Mouse (Mus musculus): ENCODE data around the gene Mta1.

The Mta1 gene

DNA sequence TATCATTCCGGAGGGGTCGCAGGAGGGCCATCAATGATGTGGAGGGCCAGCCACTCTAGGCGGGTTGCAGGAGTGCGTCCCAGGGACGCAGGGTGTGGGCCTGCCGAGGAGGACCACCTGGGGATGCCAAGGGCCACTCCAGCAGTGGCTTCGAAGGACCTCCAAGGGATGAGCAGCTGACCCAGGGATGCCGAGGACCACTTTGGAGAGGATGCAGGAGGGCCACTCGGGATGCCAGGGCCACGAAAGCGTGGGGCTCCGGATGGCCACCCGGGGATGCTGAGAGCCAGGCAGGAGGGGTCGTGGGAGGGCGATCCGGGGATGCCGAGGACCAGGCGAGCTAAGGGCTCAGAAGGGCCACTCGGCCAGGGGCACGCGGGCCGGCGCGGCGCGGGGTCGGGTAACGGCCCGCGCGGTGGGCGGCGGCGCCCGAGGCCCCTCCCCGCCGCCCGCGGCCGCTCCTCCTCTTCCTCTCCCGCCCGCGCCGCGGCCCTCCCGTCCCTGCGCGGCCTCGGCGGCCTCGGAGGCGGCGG lies at the start of gene Mta1:
Gene Mta1 (plus strand): TSS at position 530 of the 533 bp plus-strand sequence.
- DNase-seq (ENCODE audit: low spot score in 2 of 2), result no peak

GRCm38 (mm10) chr12:113049836-113050235 lies 48.2 kb upstream of the Mta1 start:
- no peak for DNase-seq (ENCODE audit: low spot score in 2 of 2)

DNA sequence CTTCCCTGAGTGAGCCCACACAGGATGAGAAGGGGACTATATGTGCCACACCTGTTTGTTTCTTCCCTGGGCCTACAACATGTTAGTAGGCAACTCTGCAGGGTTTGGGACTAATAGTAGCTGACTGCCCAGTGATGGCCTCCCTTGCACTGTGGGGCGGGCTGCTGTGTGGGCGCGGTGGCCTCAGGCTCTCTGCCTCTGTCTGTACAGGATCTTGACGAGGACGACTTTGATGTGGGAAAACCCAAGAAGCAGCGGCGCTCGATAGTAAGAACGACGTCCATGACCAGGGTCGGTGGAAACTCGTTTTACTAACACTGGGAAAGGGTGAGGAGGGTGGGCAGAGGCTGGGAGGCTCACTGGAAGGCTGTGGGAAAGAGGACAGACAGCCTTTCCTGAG lies 47.4 kb upstream of the Mta1 start:
- no peak for DNase-seq (ENCODE audit: low spot score in 2 of 2)

DNA sequence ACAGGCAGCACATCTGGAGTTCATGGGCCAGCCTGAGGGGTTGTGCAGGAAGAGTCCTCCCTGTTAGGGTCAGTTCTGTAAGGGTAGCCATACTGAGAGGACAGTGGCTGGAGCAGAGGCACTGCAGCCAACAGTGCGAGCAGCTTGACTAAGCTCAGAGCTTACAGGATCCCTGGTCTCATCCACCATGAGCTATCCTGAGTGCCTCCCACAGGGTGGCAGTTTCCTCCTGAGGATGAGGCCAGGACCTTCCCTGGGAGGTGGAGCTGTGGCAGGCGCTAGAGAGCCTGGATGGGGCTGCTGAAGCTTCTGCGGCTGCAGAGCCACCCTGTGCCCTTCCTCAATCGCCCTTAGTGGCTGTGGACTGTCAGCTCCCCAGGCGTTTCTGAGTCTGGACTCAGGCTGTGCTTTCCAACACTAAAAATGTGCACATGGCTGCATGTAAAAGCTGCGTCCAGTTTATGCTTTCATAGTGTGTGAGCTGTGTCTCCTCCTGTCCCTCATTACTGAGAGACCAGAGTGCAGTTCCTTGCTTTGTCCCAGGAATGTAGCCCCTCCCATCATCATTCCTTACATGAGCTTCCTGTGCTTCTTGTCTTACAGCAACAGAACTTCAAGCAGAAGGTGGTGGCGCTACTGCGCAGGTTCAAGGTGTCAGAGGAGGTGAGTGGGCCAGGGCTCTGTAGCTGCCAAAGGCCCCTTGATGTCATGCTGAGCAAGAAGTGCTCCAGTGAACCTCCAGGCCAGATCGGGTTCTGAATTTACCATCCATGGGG lies 46.3 kb upstream of the Mta1 start:
- no peak for DNase-seq (ENCODE audit: low spot score in 2 of 2)

DNA sequence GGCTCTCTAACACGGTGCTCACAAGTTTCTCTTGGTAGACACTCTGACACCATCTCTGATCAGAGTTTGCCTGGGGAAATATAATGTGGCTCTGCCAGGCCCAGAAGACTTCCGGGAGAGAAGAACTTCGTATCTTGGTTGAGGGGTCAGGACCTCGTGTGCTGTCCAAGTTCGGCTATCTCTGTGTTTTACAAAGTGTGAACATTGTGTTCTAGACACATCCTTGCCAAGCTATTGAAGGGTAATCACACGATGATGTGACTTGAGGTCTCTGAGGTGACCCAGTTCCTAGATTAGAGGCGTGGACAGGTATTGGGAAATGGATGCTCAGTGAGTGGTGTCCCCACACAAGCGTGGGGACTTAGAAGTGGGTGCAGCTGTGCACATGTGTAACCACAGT lies 42.0 kb upstream of the Mta1 start:
- DNase-seq (ENCODE audit: low spot score in 2 of 2), result no peak

DNA sequence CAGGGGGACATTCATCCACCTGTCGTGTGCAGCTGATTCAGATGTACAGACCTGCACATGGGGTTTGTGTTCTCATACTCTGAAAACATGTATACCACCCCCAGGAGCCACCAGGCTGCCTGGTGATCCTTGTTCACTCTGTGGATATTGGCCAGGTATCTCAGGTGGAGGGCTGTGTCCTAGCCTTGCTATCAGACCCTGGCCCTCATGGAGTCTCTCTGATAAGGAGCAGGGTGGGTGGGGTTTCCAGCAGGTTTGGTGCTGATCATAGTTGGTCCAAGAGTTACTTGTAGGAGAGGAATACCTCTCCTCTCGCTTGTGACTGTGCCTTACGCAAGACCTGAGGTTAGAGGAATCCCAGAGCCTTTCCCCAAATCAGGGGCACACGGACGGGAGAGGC lies 37.9 kb upstream of the Mta1 start:
- DNase-seq (ENCODE audit: low spot score in 2 of 2), result no peak

GRCm38 (mm10) chr12:113061606-113062005 lies 36.5 kb upstream of the Mta1 start:
- no peak for DNase-seq (ENCODE audit: low spot score in 2 of 2)

- DNase-seq (ENCODE audit: low spot score in 2 of 2), result no peak
Measured at GRCm38 (mm10) chr12:113062201-113062600, 35.9 kb upstream of the Mta1 start.

- no peak for DNase-seq (ENCODE audit: low spot score in 2 of 2)
Measured at GRCm38 (mm10) chr12:113063700-113064099, 34.4 kb upstream of the Mta1 start.

DNA sequence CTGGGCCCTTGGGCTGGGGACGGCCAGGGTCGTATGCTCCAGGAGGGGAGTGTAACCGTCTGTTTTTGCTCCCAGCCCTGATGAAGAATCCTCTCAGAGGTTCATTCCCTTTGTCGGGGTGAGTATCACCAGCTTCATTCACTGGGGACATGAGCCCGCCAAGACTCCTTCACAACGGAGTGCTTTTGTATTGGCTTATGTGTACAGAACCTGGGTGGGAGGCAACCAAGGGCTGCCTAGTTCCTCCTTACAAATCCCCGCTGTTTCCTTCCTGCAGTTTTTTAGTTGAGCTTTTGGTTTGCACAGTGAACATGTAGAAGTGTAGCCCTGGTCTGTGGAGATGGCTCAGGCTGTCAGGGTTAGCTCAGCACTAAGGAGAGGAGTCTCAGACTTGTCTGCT lies 30.1 kb upstream of the Mta1 start:
- no peak for DNase-seq (ENCODE audit: low spot score in 2 of 2)

DNA sequence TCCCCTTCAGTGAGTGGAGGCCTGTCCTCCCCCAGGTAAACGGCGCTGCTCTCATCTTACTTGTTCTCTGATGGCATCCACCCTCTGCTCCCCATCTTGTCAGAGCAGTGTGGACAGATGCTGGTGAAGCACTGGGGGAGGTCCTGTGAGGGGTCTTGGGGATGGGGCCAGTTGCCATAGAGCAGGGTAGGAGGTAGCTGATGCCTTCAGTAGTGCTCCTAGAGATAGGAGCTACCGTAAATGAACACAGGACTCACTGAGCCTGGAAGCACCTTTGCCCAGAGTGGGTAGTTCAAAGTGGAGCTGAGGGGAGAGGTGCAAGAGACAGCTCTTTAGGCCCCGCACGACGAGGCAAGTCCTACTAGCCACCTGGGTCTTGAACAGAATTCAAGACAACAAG lies 28.7 kb upstream of the Mta1 start:
- DNase-seq (ENCODE audit: low spot score in 2 of 2), result no peak

DNA sequence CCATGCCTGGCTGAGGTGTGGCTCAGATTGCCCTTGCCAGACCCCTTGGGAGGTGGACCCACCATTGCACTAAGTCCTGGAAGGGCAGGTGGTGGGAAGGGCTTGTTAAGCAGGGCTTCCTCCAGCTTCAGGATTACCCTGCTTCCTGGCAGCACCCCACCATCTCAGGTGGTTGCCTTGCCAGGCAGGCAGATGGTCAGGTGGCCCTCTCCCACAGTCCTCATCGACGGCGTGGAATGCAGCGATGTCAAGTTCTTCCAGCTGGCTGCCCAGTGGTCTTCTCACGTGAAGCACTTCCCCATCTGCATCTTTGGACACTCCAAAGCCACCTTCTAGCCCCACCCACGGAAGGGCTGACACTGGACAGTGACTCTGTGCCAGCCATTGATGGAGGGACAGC lies 26.8 kb upstream of the Mta1 start:
- no peak for DNase-seq (ENCODE audit: low spot score in 2 of 2)

- no peak for DNase-seq (ENCODE audit: low spot score in 2 of 2)
Measured at GRCm38 (mm10) chr12:113071827-113072226, 26.3 kb upstream of the Mta1 start.

DNA sequence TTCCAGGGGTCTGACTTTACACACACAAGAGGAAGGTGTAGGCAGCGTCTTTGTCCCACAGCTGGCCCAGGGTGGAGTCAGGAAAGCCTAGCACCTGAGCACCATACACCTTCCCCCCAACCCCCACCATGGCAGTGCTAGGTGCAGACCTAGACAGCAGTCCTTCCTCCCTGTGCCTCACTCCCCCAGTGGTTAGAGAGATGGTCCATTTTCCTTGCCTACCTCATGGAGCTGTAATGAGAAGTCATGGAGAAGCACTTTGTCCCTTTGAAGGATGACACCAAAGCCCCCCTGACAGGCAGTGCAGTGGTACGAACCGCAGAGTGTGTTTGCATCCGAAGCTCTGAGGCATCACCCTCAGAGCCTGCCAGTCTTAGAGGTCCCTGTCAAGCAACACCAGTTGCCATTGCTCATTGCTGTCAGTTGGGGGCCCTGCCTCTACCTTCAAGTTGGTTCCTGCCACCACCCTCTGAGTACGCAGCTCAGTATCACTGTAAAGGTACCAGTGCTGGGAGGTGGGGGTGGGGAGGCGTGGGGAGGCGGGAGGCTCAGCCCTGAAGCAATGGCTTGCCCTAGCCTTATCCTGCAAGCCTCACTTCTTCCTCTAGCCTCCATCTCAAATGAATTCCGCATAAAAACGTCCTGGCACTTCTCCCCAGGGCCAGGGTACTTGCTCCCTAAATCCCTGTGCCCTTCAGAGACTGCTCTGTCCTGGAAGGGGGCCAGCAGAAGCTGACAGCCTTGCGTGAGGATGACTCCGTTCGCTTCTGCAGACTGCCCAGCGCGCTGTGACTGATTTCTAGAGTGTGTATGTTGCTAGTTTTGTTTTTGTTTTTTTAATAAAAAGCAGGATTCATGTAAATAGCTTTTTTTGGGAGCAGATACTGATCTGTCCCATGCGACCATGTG lies 24.4 kb upstream of the Mta1 start:
- peak in 1 of 2 experiments; percentile 10 for DNase-seq (ENCODE audit: low spot score in 2 of 2)

DNA sequence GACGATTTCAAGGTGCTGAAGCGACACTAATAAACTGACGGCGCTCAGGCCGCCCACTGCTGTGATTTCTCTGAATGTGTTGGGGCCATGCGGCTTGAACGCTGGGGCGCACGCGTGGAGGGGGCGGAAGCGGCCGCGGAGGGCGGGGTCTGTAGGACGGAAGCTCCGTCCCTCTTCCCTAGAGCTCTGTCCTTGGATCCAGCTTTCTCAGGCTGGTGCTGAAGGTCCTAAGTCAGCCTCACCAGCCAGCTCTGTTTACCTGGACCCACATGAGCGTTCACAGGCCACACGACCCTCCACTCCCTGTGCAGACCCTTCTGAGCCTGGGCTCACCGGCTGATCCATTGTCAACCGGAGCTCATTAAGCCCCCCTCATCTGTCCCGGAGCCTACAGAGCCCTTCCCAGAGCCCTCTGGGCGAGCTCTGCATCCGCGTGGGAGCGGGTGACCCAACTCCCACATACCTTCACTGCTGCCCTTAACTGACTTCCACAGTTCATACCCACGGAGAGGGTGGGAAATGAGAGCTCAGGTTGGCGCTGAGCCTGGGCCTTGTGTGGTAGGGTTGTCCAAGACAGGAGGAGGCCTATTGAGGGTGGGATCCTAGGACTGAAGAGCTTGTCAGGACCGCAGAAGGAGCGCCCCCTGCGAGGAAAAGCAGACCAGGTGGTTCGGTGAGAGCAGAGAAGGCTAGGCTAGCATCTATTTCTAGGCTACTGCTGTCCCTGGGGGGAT lies 23.6 kb upstream of the Mta1 start, which contains the start of gene Tex22:
Gene Tex22 (plus strand): TSS at position 174 of the 734 bp plus-strand sequence.
- DNase-seq (ENCODE audit: low spot score in 2 of 2), result peak; percentile 76 to 85

GRCm38 (mm10) chr12:113075063-113075454 lies 23.0 kb upstream of the Mta1 start:
- DNase-seq (ENCODE audit: low spot score in 2 of 2), result peak; percentile 74 to 79

DNA sequence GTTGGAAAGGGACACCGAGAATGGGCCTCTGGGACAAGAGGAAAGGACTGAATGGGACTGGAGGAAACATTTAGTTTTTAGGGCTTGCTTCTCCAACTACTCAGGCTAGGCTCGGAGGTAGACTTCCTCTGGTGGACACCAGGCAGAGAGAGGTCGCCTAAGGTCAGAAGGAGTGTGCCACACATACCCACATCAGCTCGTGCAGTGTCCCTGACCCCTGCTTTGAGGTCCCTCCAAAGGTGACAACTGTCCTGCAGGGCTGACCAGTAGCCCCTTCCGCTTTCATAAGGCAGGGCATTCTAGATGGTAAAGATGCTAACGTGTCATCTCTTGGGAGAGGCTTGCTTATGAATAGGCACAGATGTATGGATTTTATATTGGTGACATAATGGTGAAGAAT lies 22.6 kb upstream of the Mta1 start:
- DNase-seq (ENCODE audit: low spot score in 2 of 2), result no peak

- no peak for DNase-seq (ENCODE audit: low spot score in 2 of 2)
Measured at GRCm38 (mm10) chr12:113087276-113087675, 10.8 kb upstream of the Mta1 start.

GRCm38 (mm10) chr12:113088026-113088425 lies 10.1 kb upstream of the Mta1 start:
- DNase-seq (ENCODE audit: low spot score in 2 of 2), result no peak

DNA sequence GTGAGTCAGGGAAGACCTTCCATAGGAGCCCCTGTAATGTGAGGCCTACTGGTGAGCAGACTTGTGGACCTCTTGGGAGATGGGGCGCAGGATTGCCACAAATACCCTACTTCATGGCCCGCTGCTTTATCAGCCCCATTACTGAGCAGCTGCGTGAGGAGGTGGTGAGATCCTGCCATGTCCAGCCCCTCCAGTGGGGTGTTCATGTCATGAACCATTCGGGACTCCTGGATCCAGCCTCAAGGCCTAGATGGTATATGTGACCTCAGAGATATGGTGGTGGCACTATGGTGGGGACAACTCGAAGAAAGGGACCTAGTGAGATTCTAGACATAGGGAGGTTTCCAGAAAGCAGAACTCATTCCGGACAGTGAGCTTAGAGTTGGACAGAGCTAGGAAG lies 9.0 kb upstream of the Mta1 start:
- DNase-seq (ENCODE audit: low spot score in 2 of 2), result no peak

DNA sequence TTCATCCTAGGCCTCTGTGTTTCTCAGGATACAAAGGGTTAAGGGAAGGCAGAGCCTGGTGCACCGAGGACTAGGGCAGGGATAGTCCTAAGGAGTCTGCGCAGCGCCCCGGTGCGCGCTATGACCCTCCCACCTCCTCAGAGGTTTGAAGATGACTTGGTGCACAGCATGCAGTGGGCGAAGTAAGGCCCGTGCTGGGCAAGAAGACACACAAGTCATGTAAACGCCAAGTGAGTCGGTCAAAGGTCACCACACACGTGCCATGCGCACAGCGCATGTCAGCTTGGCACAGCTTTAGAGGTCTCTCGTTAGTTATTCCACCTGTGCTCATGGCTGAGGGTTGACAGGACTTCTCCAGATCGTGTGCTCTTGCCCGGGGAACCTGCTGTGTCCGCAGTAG lies 8.0 kb upstream of the Mta1 start:
- no peak for DNase-seq (ENCODE audit: low spot score in 2 of 2)

DNA sequence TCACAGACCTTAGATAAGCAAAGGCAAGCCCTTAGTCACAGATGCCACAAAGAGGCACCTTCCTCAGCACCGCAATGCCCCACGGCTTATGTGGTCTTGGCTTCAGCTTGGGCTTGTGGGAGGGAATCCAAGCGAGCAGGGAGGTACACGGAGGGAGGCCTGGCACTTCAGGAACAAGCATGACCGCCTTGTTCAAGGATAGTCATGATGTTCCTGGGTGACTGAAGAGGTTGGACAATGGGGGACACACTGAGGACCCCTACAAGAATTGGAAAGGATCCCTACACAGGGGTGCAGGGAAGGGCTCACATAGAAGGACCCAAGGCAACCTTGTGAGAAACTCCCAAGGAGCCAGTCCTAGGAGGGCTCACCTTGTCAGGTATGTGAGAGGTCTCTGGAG lies 1.0 kb upstream of the Mta1 start:
- DNase-seq (ENCODE audit: low spot score in 2 of 2), result no peak
